Mouse (Mus musculus) cerebellum, adult (tissue): Measurements from ENCODE around the gene Gm48551.

Experiments used
- ATAC-seq: cut with Nextera tagmentation; 2 replicates; pipeline ENCODE4 v1.9.2; 2017; ENCODE audit warnings: mild to moderate bottlenecking, moderate library complexity, mixed read lengths; ENCODE audit not compliant: insufficient number of reproducible peaks, low FRiP score, low TSS enrichment

The Gm48551 gene

DNA sequence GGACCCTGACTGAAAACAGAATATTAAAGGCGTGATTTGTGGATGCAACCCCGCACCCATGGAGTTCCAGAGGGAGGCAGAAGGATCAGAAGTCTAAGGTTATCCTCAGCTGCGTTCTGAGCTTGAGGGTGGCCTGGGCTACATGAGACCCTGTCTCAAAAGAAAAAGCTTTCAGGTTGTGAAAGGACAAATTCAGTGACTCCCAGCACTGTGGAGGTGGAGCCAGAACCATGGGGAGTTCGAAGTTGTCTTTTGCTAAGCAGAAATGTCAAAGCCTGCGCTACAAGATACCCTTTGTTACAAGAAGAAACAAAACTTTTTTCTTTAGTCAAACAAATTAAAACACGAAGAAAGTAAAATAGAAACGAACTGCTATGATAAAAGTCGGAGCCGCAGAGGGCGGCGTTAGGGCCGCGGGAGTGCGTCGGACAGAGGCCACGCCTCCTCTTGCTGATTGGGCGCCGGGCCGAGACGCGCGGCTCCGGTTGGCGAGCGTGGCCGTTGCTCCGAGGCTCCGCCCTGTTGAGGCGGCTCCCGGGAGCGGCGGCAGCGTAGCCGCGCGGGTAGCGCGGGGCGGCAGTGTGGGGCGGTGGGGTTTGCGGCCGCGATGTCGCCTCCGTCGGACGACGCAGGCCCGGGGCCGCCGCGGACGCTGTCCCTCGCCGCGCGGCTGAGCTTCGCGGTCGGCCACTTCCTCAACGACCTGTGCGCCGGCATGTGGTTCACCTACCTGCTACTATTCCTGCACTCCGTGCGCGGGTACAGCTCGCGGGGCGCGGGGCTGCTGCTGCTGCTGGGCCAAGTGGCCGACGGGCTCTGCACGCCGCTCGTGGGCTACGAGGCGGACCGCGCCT, 27.0 kb upstream of the Gm48551 start, which contains the start of gene Mfsd12:
Gene Mfsd12, plus strand, starts transcription at position 501 of the 854 bp plus-strand sequence.
- ATAC-seq: peak; percentile 82

DNA sequence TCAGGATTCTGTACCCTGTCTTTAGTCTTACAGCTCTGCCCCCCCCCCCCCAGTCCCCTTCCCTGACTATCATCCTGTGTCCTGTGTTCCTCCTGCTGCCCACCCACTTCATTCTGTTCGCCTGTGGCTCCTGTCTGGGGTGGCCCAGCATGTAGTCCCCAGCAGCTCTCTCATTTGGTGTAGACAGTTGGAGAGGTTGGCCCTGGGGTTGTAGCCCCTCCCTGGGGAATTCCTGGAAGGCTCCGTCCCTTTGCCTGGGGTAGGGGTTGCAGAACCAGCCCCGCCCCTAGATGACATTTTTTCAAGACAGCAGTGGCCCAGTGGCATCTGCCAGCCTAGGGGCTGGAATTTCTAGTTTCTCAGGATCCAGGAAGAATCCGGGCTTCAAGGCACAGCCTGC, 26.1 kb upstream of the Gm48551 start:
- ATAC-seq: no peak

DNA sequence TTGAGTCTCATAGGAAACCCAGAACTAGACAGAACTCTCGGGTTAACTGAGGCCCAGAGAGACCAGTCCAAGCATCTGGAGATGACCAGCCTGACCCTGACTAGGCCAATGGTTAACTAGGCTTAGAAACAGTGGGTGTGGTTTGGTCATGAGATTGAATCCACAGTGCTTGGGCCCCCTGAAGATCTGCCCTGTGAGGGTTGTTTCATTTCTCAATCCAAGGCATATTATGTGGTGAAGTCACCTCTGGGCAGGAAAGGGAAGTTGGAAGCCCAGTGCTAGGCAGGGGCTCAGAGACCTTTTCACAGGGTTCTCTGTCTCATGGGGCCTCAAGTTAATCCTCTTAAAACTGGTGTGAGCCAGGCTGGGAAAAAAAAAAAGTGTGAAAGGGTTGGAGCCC, 25.4 kb upstream of the Gm48551 start:
- no peak for ATAC-seq

DNA sequence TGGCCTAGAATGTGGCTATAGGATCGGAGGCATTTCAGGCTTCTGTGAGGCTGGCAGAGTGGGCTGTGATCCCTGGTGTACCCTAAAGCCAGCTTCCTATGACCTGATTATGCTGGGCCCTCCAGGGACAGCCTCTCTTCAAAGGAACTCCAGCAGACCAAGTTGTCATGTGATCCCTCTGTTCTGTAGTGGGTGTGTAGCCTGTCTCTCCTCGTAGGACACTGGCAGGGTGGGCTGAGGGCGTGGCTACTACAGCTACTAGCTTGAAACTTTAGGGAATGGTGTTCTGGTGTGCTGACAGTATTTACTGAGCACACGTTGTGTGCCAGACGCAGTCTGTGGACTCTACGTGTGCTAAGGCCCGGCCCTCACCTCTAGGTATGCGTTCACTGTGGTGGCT, 23.5 kb upstream of the Gm48551 start:
- no peak for ATAC-seq

DNA sequence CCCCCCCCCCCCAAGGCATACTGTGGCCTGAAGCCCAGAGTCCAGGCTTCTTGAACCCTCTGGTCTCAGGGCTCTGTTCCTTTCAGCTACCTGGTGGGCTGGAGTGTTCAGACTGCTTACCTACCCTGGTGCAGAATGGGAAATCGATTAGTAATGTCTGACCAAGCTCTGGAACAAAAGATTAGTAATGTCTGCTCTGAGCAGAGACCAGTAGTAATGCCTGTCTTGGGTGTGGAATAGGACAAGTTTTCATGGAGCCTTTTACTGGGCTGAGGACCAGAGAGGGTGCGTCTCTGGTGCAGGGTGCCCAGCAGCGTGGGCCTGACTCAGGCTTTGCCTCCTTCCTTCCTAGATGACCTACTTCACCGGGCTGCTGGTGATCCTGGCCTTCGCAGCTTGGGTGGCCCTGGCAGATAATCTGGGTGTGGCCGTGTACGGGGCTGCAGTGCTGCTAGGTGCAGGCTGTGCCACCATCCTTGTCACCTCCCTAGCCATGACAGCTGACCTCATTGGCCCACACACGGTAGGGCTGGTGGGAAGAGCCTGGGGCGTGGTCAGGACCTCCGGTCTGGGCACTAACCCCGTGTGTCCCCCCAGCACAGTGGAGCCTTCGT, 21.8 kb upstream of the Gm48551 start:
- no peak for ATAC-seq

DNA sequence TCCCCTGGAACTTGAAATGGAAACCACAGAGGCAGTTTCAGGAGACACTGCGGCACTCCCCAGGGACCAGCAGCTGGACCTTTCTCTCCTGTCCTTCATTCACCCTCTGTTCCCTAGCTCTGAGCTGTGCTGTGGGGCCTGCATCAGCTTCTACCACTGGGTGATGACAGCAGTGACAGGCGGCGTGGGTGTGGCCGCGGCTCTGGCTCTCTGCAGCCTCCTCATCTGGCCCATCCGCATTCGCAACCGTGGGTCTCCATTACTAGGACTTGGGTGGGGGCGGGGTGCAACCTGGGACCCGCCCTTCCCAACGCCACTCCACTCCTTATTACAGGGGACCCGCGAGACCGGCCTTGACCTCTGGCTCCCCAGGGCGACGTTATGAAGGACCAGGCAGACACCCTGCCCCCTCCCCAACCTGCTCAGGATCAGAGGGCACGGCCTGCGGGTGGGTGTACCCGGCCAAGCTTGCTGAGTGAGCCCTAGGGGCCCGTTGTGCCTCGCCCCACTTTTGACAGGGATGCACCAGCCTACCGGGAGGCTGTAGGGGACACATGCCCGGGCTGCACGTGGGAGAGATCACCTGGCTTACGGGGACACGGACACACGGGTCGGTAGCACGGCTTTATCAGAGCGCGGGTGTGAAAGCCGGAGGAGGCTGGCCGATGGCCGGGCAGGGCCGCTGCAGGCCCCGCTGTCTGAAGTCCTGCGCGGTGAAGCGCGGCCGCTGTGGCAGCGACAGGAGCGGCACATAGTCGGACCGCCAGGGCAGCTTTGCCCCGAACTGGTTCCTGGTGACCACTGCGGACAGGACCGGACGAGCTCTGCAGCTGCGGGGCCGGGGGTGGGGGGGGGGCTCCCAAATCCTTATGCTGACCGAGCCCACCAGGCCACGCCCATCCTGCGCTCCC, 20.6 kb upstream of the Gm48551 start:
- ATAC-seq: no peak

DNA sequence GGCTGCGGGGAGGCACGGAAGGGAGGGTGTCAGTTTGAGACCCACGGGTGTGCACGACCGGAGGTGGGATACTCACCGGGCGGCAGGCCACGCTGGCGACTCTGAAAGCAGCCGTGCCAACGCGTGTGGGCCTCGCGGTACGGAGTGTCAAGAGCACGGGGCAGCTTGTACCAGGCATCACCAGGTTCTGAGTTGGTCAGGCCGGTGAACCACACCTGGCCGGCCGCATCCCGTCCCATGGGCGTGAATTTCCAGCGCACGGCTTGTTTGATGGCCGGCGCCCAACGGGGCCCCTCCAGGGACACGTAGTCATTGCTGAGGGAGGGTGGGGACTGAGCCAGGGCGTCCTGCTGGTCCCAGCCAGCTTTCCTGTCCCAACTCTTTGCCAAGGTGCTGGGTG, 19.6 kb upstream of the Gm48551 start:
- ATAC-seq: no peak

DNA sequence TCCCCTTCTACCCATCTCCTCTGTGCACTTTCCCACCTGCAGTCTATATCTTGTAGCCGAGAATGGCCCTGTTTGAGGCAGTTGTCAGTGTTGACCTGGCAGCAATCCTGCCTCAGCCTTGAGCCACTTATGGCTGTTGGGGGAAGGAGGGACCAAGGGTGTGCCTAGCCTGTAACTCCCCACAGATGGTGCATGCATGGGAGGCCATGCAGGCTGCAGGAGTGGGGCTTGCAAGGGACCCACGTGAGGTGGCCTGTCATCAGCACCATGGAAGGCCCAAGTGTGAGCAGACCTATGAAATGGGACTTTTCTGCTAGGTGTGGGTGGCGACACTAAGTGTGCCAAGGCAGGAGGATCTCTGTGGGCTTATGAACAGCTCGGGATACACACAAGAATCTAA, 19.2 kb upstream of the Gm48551 start:
- ATAC-seq: no peak

DNA sequence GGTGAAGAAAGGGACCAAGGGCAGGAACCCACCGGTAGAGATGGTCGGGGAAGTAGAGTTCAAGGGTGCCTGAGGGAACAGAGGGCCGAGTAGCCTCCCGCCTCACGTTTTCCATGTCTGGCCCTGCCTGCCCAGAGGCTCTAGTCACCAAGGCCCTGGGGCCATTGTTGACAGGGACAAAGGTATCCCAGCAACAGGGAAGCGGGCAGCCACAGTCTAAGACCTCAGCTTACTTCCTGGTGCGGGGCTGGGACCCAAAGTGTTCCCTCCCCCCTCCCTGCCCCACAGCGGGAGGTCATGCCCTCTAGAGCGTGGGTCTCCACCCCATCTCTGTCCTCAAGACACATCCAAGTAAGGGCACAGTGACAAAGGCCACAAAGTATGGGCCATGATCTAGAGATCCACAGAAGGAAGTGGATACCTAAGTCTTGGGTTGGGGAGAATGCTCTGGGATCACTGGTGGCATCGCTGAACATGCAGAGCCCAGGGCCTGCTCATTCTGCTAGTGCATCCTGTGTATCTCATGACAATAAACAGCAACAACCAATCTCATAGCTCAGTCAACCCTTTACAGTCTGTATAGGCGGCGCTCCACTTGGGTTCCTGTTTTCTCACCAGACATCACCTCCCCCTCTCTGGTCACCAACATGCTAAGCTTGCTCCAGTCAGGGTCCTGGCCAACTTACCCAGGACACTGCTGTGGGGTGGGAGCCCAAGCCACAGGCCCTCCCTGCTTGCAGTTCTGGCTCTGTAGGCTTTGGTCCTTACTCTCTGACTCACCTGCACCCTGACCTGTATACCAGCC, 18.4 kb upstream of the Gm48551 start, which contains the start of gene 4930404N11Rik:
Gene 4930404N11Rik, minus strand, starts transcription at position 145 of the 805 bp plus-strand sequence.
- ATAC-seq: no peak

DNA sequence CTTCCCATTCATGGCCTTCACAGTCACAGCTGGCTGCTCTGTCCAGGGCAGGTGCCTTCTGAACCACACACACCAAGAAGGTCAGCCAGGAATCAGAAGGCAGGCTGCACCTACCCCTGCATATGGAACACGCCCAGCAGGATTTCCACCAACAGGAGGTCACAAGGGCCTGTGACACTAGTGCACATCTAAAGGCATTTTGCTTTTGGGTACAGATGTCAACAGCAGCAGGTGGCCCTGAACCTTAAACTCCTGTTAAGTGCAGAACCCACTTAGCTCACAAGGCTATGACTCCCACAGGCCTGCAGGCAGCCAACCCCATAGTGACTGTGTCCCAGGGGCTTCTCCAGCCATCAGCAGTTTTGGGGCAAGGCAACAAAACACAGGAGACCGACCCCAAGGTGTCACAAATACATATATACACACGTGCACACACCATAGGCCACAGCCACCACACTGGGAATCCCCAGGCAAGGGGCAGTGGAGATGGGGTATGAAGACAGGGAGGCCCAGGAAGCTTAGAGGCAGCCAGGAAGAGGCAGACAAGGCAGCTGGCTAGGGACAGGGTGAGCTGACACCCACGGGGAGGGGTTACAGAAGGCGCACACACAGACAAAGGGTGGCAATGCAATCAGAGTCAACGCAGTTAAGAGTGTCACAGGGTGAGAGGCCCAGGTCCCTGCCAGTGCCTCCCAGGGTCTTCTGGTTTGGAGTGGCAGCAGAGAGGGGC, 17.6 kb upstream of the Gm48551 start:
- no peak for ATAC-seq

DNA sequence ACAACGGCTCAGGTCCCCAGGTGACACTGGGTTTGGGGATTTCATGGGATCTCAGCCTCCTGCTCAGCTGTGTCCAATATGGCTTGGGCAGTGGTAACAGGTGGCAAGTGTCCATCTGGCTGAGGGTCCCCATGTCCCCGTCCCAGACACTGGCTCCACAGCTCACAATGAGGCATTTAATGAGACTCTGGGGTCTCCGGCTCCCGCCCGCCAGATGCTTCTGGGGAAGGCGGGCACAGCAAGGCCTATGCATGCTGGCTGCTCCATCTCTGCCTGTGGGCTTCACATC, 17.1 kb upstream of the Gm48551 start:
- ATAC-seq: no peak

DNA sequence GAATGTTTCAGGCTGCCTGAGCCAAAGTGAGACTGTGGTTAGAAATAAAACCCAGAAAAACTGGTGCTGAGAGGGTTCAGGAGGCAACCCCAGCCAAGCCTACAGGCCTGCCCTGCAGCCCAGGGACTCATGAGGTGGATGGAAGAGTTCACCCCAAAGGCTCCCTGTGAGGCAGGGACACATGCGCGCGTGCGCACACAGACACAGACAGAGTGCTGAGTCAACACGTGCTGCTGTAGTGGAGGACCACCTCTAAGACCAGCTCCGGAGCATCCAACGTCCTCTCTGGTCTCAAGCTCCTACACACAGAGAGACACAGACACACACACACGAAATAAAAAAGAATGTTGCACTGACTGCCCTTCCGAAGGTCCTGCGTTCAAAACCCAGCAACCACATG, 8.9 kb upstream of the Gm48551 start:
- ATAC-seq: no peak

DNA sequence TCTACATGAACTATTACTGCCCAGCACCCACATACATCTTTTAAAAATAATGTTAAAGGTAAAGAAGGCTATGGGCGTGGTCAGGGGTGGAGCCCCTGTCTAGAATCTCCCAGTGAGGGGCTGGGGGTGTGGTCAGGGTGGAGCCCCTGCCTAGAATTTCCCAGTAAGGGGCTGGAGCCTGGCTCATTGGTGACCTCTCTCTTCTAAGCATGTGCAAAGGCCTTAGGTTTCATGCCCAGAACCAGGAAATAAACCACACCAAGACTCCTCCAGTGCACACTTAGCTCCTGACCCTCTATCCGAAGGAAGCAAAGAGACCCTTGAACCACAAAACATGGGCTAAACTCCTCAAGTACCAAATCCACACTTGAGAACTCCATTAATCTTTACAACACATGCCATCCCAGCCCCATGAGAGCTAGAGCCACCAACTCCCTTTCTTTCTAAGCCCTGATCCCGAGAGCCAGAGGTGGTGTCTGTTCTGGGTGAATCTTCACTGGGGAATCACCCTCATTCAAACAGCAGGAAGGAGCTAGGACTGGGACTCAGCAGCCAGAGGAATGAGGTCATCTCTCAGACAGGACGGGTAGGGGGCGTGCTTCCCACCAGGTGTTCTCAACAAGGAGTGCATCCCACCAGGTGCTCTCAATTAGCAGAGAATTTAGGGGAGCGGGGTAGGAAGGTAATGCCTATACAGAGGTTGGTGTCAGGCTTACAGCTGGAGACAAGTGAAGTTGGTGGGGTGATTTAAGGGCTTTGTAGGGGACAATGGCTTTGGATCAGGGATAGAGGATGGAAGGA, 7.5 kb upstream of the Gm48551 start:
- no peak for ATAC-seq

DNA sequence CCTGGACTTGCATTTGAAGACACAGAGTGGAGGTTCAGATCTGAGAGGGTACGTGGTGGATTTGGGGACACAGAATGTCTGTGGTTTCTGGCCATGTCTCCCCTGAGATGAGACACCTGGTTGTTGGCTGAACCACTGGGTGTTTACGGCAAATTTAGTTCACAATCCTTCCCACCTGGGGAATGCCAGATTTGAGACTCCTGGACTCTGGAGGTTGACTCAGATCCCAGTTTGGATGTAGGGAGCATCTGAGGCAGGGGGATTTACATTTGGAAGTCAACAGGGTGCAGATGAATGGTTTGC, 7.0 kb upstream of the Gm48551 start:
- no peak for ATAC-seq

DNA sequence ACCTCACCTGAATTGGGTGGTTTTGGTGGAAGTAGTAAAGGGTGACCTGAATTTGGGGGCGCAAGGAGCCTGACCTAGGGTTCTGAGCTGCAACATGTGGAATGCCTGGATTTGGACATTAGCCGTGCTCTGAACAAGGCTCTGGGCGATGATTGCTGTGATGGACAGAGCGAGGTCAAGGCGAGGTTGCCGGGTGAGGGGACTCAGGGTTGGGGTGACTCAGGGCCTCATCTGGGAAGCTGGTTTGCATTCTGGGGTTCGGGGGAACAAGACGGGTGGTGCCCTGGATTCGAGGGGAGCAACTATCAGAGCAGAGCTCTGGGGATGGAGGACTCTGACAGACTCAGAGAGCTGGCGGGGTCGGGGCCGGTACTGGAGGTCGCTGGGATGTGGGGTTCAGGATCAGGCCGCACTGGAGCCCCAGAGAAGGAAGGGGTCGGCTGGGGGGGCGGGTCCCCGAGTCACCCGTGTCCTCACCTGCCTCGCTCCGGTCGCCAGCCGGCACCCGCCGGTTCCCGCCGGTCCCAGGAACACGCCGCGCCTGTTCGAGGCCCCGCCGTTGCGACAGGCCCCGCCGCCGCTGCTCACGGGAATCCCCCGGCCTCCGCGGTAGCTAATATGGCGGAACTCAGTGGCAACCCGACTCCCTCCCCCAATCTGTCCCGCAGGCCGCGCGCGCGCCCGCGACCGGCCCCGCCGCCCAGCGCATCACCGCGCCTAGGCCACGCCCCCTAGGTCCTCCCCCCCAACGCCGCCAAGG, 6.3 kb upstream of the Gm48551 start, which contains the start of gene Fzr1:
Gene Fzr1, minus strand, starts transcription at position 724 of the 760 bp plus-strand sequence.
- no peak for ATAC-seq

DNA sequence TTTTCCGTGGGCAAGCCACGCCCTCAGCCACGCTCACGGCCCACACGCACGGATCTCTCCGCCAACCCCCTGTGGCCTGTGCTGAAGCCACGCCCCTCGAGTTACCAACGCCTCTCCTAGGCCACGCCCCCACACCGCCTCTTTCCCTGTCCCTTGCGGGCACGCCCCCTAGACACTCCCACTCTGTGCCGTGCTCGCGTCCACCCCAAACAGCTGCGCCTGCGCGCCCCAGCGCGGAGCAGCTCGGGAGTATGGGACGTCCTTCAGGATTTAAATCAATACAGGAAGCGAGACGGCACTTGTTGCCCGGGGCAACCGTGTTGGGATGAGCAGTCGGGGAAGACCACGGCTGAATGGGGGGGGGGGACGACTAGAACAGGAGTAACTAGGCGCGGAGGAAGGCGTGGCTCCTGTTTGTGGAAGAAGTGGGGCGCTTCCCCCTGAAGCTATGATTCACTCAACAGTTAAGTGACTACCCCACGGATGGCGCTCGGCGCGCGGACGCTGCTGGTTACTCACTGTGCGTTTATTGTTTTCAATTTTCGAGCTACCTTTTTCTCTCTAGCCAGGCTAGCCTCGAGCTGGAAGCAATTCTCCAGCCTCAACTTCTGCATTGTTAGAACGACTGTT, 5.6 kb upstream of the Gm48551 start:
- ATAC-seq: peak; percentile 91

DNA sequence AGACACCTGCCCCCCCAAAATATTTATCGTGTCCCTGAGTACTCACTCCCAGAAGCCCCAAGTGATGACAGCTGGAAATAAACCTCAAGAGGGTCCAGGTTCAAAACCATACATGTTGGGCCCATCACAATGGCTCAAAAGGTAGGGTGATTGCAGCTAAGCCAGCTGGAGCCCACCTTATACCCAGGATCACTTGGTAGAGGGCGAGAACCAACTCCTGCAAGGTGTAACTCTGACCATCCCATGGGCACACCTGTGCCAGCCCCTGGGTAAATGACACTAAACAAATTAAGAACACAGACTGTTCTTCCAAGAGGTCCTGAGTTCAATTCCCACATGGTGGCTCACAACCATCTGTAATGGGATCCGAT, 5.1 kb upstream of the Gm48551 start:
- no peak for ATAC-seq
